Mouse (Mus musculus) liver, embryonic 13.5 days (tissue): Measurements from ENCODE around the gene Cwf19l1. TPM values are rescaled to one million over a fixed set of nuclear protein-coding genes. Genes with fewer than 3 reads are reported as not detected.

ENCODE experiments used
- ATAC-seq: fragments of 200-750 bp; cut with Nextera tagmentation; 2 replicates; pipeline ENCODE4 v1.8.0; 2017; ENCODE audit warnings: low read depth, mild to moderate bottlenecking, moderate number of reproducible peaks, moderate library complexity
- DNase-seq: peaks from one replicate; pipeline ENCODE4 v3.0.0; 2022
- H3K27ac ChIP-seq: fragments of 300-500 bp; sonication (generic); 2 replicates; pipeline ENCODE4 v1.5.1; 2015; ENCODE audit warnings: moderate library complexity, mild to moderate bottlenecking, inconsistent platforms
- H3K27me3 ChIP-seq: fragments of 300-500 bp; sonication (generic); 2 replicates; pipeline ENCODE4 v1.6.1; 2015; ENCODE audit warnings: mild to moderate bottlenecking, inconsistent platforms
- H3K36me3 ChIP-seq: fragments of 300-500 bp; sonication (generic); 2 replicates; pipeline ENCODE4 v1.6.1; 2015; ENCODE audit warnings: mild to moderate bottlenecking, inconsistent platforms
- H3K4me1 ChIP-seq: fragments of 300-500 bp; sonication (generic); replicated peaks from 2 replicates; pipeline ENCODE4 v1.6.1; 2015; ENCODE audit warnings: inconsistent platforms
- H3K4me2 ChIP-seq: fragments of 300-500 bp; sonication (generic); 2 replicates; pipeline ENCODE4 v1.6.1; 2015; ENCODE audit warnings: inconsistent platforms, mild to moderate bottlenecking, moderate library complexity
- H3K4me3 ChIP-seq: fragments of 300-500 bp; sonication (generic); replicated peaks from 2 replicates; pipeline ENCODE4 v1.5.1; 2015; ENCODE audit warnings: mild to moderate bottlenecking, inconsistent platforms
- H3K9ac ChIP-seq: fragments of 300-500 bp; sonication (generic); 2 replicates; pipeline ENCODE4 v1.6.1; 2015; ENCODE audit warnings: mild to moderate bottlenecking, inconsistent platforms
- H3K9me3 ChIP-seq: fragments of 300-500 bp; sonication (generic); replicated peaks from 2 replicates; pipeline ENCODE4 v1.6.1; 2016; ENCODE audit warnings: inconsistent platforms
- WGBS: fragments of 180-500 bp; shearing (Covaris S2); methylation state at CpG from one replicate; pipeline ENCODE4 v1.1.7; 2015; ENCODE audit not compliant: insufficient replicate concordance; 5-methylcytosine and 5-hydroxymethylcytosine counted together
- polyA plus RNA-seq: library from polyadenylated mRNA; unstranded; fragments of >200 nt; fragmentation: Nextera tagmentation; extraction: Ambion mirVana; gene quantifications from 2 replicates; pipeline ENCODE4 v1.2.1, GENCODE M21; 2015

The Cwf19l1 gene
- polyA plus RNA-seq, 1 experiment from 2014 or later, result 20.3 TPM

- DNase-seq (no peak), ATAC-seq (no peak)
- Histone ChIP-seq H3K36me3 (peaks cover 62% of the 10 kb centered on the region), H3K4me1 (peaks cover 25% of the 10 kb centered on the region), H3K9ac (no peak overlapping the region), H3K4me3 (no peak overlapping the region), H3K4me2 (no peak overlapping the region), H3K27me3 (no peaks in the 10 kb centered on the region), H3K9me3 (no peaks in the 10 kb centered on the region), H3K27ac (no peak overlapping the region)
- WGBS, result 74% methylated on average over 9 of the region's 9 CpGs
These were observed 25.3 kb downstream of the Cwf19l1 start for GRCm38 (mm10) chr19:44110356-44110755.

- no peak overlapping the region for H3K9ac ChIP-seq
These were observed 26.7 kb downstream of the Cwf19l1 start for GRCm38 (mm10) chr19:44108996-44109395.

GRCm38 (mm10) chr19:44107661-44108521 is 27.8 kb downstream of the Cwf19l1 start:
- H3K9me3 ChIP-seq, result no peaks in the 10 kb centered on the region
- no peak for DNase-seq
- peak overlapping the region; percentile 85 for H3K4me2 ChIP-seq
- H3K27me3 ChIP-seq, result no peaks in the 10 kb centered on the region
- peaks cover 40% of the 10 kb centered on the region for H3K36me3 ChIP-seq
- WGBS, result 31% methylated on average over 22 of the region's 22 CpGs
- peak; percentile 27; the same call in 1 of the 2 replicates for ATAC-seq
- H3K27ac ChIP-seq, result 0 out of 2 replicates have a peak overlapping the region, but pooled peaks have one; percentile 53
- peak overlapping the region; percentile 86 for H3K4me3 ChIP-seq
- H3K9ac ChIP-seq, result peak overlapping the region; percentile 94
- peaks cover 37% of the 10 kb centered on the region for H3K4me1 ChIP-seq

More at GRCm38 (mm10) chr19:44108996-44109395, 26.7 kb downstream of the Cwf19l1 start:
- Histone ChIP-seq H3K27me3 (no peaks in the 10 kb centered on the region), H3K4me3 (no peak overlapping the region), H3K27ac (no peak overlapping the region), H3K4me1 (peaks cover 37% of the 10 kb centered on the region), H3K9me3 (no peaks in the 10 kb centered on the region), H3K4me2 (no peak overlapping the region), H3K36me3 (peaks cover 49% of the 10 kb centered on the region)
- DNase-seq (no peak), ATAC-seq (no peak)

DNA sequence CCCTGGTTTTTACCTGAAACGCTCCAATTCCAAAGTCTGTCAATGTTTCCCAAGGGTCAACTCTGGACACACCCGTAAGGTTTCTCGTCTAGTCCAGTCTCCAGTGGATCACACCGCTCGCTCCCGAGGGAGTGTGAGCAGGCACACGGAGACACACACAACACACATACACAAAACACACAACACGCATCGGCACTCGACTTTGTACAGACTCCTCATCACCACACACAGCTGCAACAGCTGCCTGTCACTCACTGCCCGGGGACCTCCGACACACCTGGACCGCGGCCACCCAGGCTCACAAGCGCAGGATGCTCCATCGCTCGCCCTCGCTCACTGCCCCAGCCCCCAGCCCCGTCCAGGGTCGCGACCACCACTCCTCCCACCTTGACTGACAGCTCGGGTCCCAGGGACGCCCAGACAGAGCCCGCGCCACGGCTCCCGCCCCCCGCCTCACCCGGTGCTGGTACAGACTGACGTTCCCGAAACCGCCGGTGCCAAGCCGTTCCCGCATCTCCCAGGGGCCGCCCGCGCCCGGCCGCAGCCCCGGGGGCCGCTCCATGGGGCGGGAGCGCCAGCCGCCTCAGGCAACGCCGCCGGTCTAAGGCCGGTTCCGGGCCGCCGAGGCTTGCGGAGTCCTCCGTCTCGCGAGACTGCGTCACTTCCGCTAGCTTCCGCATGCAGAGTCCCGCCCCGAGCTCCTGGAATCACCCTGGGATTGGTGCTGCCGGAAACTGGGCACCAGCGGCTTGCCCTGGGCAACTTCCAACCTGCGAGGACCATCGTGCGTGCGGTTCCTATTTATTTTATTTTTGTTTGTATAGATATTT is 28.6 kb downstream of the Cwf19l1 start, which contains the start of gene Chuk:
Gene Chuk (minus strand): TSS at position 650 of the 830 bp plus-strand sequence.
- Histone ChIP-seq H3K4me1 (peaks cover 37% of the 10 kb centered on the region), H3K9ac (peak within 1 kb of the TSS; percentile 94), H3K4me2 (peak within 1 kb of the TSS; percentile 85), H3K9me3 (no peaks in the 10 kb centered on the region), H3K27ac (peak within 1 kb of the TSS; percentile 76), H3K4me3 (peak within 1 kb of the TSS; percentile 86), H3K27me3 (no peaks in the 10 kb centered on the region), H3K36me3 (peaks cover 37% of the 10 kb centered on the region)
- peak; percentile 98 for ATAC-seq
- peak; percentile 92 for DNase-seq
- WGBS, result under 1% methylated on average over 61 of the region's 67 CpGs

- H3K27ac ChIP-seq, result no peak overlapping the region
- no peaks in the 10 kb centered on the region for H3K9me3 ChIP-seq
- no peaks in the 10 kb centered on the region for H3K27me3 ChIP-seq
- WGBS, result 75% methylated on average over 1 of the region's 1 CpGs
- DNase-seq, result no peak
- H3K4me3 ChIP-seq, result no peak overlapping the region
- H3K9ac ChIP-seq, result no peak overlapping the region
- H3K36me3 ChIP-seq, result peaks cover 25% of the 10 kb centered on the region
- no peak for ATAC-seq
- peaks cover 34% of the 10 kb centered on the region for H3K4me1 ChIP-seq
- H3K4me2 ChIP-seq, result no peak overlapping the region
These were observed 31.3 kb downstream of the Cwf19l1 start for GRCm38 (mm10) chr19:44104393-44104792.

DNA sequence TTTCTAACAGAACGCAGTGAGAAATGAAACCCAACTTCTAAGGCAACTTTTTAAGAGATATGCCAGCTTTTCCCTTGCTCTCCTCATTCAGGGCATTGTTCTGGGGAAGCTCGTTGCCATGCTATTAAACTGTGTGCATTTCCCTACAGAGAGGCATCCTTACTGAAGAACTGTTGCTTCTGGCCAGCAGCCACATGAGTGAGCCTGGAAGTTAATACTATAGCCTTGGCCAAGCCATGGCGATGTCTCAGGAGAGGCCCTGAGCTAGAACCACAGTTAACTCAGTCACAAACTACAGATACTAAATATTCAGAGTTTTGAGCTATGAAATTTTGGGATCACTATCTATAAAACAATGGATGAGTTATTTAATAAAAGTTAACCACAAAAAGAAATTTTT is 32.7 kb downstream of the Cwf19l1 start:
- Histone ChIP-seq H3K27ac (no peak overlapping the region), H3K9ac (no peak overlapping the region), H3K27me3 (no peaks in the 10 kb centered on the region), H3K36me3 (peaks cover 28% of the 10 kb centered on the region), H3K4me3 (no peak overlapping the region), H3K9me3 (no peaks in the 10 kb centered on the region), H3K4me2 (no peak overlapping the region), H3K4me1 (peaks cover 31% of the 10 kb centered on the region)
- ATAC-seq, result no peak
- WGBS, result 89% methylated on average over 3 of the region's 3 CpGs
- DNase-seq, result no peak

DNA sequence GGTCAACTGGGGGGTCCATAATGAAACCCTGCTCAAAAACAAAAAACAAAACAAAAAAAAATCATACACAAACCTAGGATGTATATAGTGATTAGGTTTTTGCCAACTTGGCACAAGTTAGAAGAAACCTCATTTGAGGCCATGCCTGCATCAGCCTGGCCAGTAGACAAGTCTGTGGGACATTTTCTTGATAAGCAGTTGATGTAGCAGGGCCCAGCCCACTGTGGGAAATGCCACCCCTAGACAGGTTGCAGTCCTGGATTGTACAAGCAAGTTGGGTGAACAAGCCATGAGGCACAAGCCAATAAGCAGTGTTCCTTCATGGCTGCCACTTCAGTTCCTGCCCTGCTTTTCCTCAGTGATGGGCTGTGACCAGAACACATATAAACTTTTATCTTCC is 34.8 kb downstream of the Cwf19l1 start:
- no peak overlapping the region for H3K4me3 ChIP-seq

GRCm38 (mm10) chr19:44086278-44086677 is 49.4 kb downstream of the Cwf19l1 start:
- Histone ChIP-seq H3K4me2 (no peak overlapping the region), H3K9me3 (no peaks in the 10 kb centered on the region), H3K4me3 (no peak overlapping the region), H3K9ac (no peak overlapping the region), H3K36me3 (peaks cover 56% of the 10 kb centered on the region), H3K27ac (no peak overlapping the region), H3K4me1 (no peaks in the 10 kb centered on the region), H3K27me3 (no peaks in the 10 kb centered on the region)
- no peak for DNase-seq
- no peak for ATAC-seq
- 66% methylated on average over 3 of the region's 3 CpGs for WGBS

More for the DNA sequence above, 34.8 kb downstream of the Cwf19l1 start:
- H3K36me3 ChIP-seq, result peaks cover 47% of the 10 kb centered on the region
- ATAC-seq (no peak), DNase-seq (no peak)
- no peak overlapping the region for H3K9ac ChIP-seq
- peaks cover 18% of the 10 kb centered on the region for H3K4me1 ChIP-seq
- no peak overlapping the region for H3K4me2 ChIP-seq
- H3K27me3 ChIP-seq, result no peaks in the 10 kb centered on the region
- no peaks in the 10 kb centered on the region for H3K9me3 ChIP-seq
- H3K27ac ChIP-seq, result no peak overlapping the region

GRCm38 (mm10) chr19:44080920-44081319 is 54.8 kb downstream of the Cwf19l1 start:
- Histone ChIP-seq H3K4me3 (no peak overlapping the region), H3K27ac (no peak overlapping the region), H3K36me3 (peaks cover 69% of the 10 kb centered on the region), H3K9ac (no peak overlapping the region), H3K9me3 (no peaks in the 10 kb centered on the region), H3K4me1 (no peaks in the 10 kb centered on the region), H3K4me2 (no peak overlapping the region), H3K27me3 (no peaks in the 10 kb centered on the region)
- DNase-seq (no peak), ATAC-seq (no peak)
- WGBS, result 84% methylated on average over 2 of the region's 2 CpGs

GRCm38 (mm10) chr19:44080023-44080422 is 55.7 kb downstream of the Cwf19l1 start:
- ATAC-seq (no peak), DNase-seq (no peak)
- Histone ChIP-seq H3K4me1 (no peaks in the 10 kb centered on the region), H3K27me3 (no peaks in the 10 kb centered on the region), H3K9ac (no peak overlapping the region), H3K4me2 (no peak overlapping the region), H3K4me3 (no peak overlapping the region), H3K9me3 (no peaks in the 10 kb centered on the region), H3K27ac (no peak overlapping the region), H3K36me3 (peaks cover 74% of the 10 kb centered on the region)
- WGBS, result 83% methylated on average over 2 of the region's 2 CpGs

- no peak overlapping the region for H3K4me3 ChIP-seq
- H3K27ac ChIP-seq, result no peak overlapping the region
- H3K4me1 ChIP-seq, result no peaks in the 10 kb centered on the region
- DNase-seq (no peak), ATAC-seq (no peak)
- no peak overlapping the region for H3K9ac ChIP-seq
- H3K4me2 ChIP-seq, result no peak overlapping the region
- H3K9me3 ChIP-seq, result no peaks in the 10 kb centered on the region
- 70% methylated on average over 4 of the region's 4 CpGs for WGBS
- H3K27me3 ChIP-seq, result no peaks in the 10 kb centered on the region
- peaks cover 61% of the 10 kb centered on the region for H3K36me3 ChIP-seq
These were observed 58.7 kb downstream of the Cwf19l1 start for GRCm38 (mm10) chr19:44077024-44077423.
